Mouse (Mus musculus) ES-Bruce4 (cell line): ENCODE results near the gene Ehmt1.

Experiments used
- EP300 ChIP-seq: IDR thresholded peaks from 2 replicates; pipeline ENCODE4 v1.6.1; 2011; ENCODE audit warnings: low read depth, low read length; ENCODE audit not compliant: insufficient read depth
- POLR2A ChIP-seq: IDR thresholded peaks from one replicate; pipeline ENCODE4 v1.8.1; 2011; ENCODE audit warnings: low read length; ENCODE audit not compliant: insufficient read depth

DNA sequence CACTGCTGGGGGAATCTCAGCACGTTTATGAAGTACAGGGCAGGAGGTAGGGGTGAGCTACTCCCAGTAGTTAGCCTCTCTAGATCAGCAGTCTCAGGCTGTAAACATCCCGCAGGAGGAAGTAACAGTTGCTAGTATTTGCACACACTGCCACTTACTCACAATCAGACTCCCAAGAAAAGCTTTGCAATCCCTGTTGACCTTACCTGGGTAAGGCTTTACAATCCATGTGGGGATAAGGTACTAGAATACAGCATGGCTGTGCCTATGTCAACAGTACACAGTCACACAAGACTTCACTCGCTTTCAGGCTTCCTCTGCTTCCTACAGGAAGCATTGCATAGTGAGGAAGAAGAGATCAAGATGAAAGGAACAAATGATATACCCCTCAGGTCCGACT is 22.7 kb downstream of the Ehmt1 start:
- TF ChIP-seq EP300 = no peak
- no peak for TF ChIP-seq POLR2A
